Mouse (Mus musculus): ENCODE results near the gene Ggnbp2. TPM values are rescaled to one million over a fixed set of nuclear protein-coding genes. Genes with fewer than 3 reads are reported as not detected.

Ggnbp2 gene
- polyA plus RNA-seq, 1 experiment = 48.6 TPM

- WGBS = 11% methylated on average over 3 of the region's 3 CpGs
- H3K27me3 ChIP-seq (replicated peaks; ENCODE audit: control insufficient read depth, insufficient read depth, low read length) = no peaks in the 10 kb centered on the region
- no peak overlapping the region for H3K4me3 ChIP-seq (ENCODE audit: insufficient read depth, low read depth, low read length)
- TF ChIP-seq CTCF (conservative IDR thresholded peaks at IDR 0.05; ENCODE audit: insufficient read depth, insufficient read length, low read depth, low read length) (no peak), POLR2A (IDR thresholded peaks at IDR 0.05; ENCODE audit: low read depth, low read length) (no peak)
- peak; percentile 90 for DNase-seq
- peak overlapping the region; percentile 43 for H3K27ac ChIP-seq (ENCODE audit: insufficient read depth, low read depth, low read length)
- H3K36me3 ChIP-seq (ENCODE audit: control insufficient read depth, insufficient read depth, low read length) = no peaks in the 10 kb centered on the region
- H3K4me1 ChIP-seq (ENCODE audit: control insufficient read depth, insufficient read depth, low read length) = peaks cover 20% of the 10 kb centered on the region
These were observed 44.4 kb downstream of the Ggnbp2 start for GRCm38 (mm10) chr11:84826185-84826584.

GRCm38 (mm10) chr11:84825261-84825807 lies 45.3 kb downstream of the Ggnbp2 start:
- no peak overlapping the region for H3K4me3 ChIP-seq (ENCODE audit: insufficient read depth, low read depth, low read length)

GRCm38 (mm10) chr11:84823484-84823897 lies 47.1 kb downstream of the Ggnbp2 start:
- no peak for TF ChIP-seq POLR2A (IDR thresholded peaks at IDR 0.05; ENCODE audit: low read depth, low read length)
- Histone ChIP-seq H3K27ac (ENCODE audit: insufficient read depth, low read depth, low read length) (no peak overlapping the region), H3K36me3 (ENCODE audit: control insufficient read depth, insufficient read depth, low read length) (no peaks in the 10 kb centered on the region), H3K4me3 (ENCODE audit: insufficient read depth, low read depth, low read length) (no peak overlapping the region), H3K4me1 (ENCODE audit: control insufficient read depth, insufficient read depth, low read length) (peaks cover 16% of the 10 kb centered on the region), H3K27me3 (replicated peaks; ENCODE audit: control insufficient read depth, insufficient read depth, low read length) (no peaks in the 10 kb centered on the region)
- WGBS = 48% methylated on average over 10 of the region's 10 CpGs
- DNase-seq = no peak

More at GRCm38 (mm10) chr11:84825261-84825807, 45.3 kb downstream of the Ggnbp2 start:
- peaks cover 20% of the 10 kb centered on the region for H3K4me1 ChIP-seq (ENCODE audit: control insufficient read depth, insufficient read depth, low read length)
- H3K27ac ChIP-seq (ENCODE audit: insufficient read depth, low read depth, low read length) = peak overlapping the region; percentile 43; the same call in 1 of the 2 replicates
- no peaks in the 10 kb centered on the region for H3K36me3 ChIP-seq (ENCODE audit: control insufficient read depth, insufficient read depth, low read length)
- DNase-seq = no peak
- TF ChIP-seq CTCF (conservative IDR thresholded peaks at IDR 0.05; ENCODE audit: insufficient read depth, insufficient read length, low read depth, low read length) = no peak
- no peak for TF ChIP-seq POLR2A (IDR thresholded peaks at IDR 0.05; ENCODE audit: low read depth, low read length)
- H3K27me3 ChIP-seq (replicated peaks; ENCODE audit: control insufficient read depth, insufficient read depth, low read length) = no peaks in the 10 kb centered on the region
- WGBS = 86% methylated on average over 10 of the region's 10 CpGs

GRCm38 (mm10) chr11:84822487-84822886 lies 48.1 kb downstream of the Ggnbp2 start:
- TF ChIP-seq POLR2A (IDR thresholded peaks at IDR 0.05; ENCODE audit: low read depth, low read length) = no peak
- TF ChIP-seq CTCF (conservative IDR thresholded peaks at IDR 0.05; ENCODE audit: insufficient read depth, insufficient read length, low read depth, low read length) = no peak
- no peak overlapping the region for H3K27ac ChIP-seq (ENCODE audit: insufficient read depth, low read depth, low read length)
- WGBS = 95% methylated on average over 5 of the region's 5 CpGs
- H3K4me1 ChIP-seq (ENCODE audit: control insufficient read depth, insufficient read depth, low read length) = peaks cover 10% of the 10 kb centered on the region
- H3K4me3 ChIP-seq (ENCODE audit: insufficient read depth, low read depth, low read length) = no peak overlapping the region
- H3K27me3 ChIP-seq (replicated peaks; ENCODE audit: control insufficient read depth, insufficient read depth, low read length) = no peaks in the 10 kb centered on the region
- H3K36me3 ChIP-seq (ENCODE audit: control insufficient read depth, insufficient read depth, low read length) = no peaks in the 10 kb centered on the region
- no peak for DNase-seq

- no peak overlapping the region for H3K27ac ChIP-seq (ENCODE audit: insufficient read depth, low read depth, low read length)
- TF ChIP-seq CTCF (conservative IDR thresholded peaks at IDR 0.05; ENCODE audit: insufficient read depth, insufficient read length, low read depth, low read length) (no peak), POLR2A (IDR thresholded peaks at IDR 0.05; ENCODE audit: low read depth, low read length) (no peak)
- no peak for DNase-seq
- 91% methylated on average over 9 of the region's 9 CpGs for WGBS
- no peak overlapping the region for H3K4me3 ChIP-seq (ENCODE audit: insufficient read depth, low read depth, low read length)
- no peaks in the 10 kb centered on the region for H3K27me3 ChIP-seq (replicated peaks; ENCODE audit: control insufficient read depth, insufficient read depth, low read length)
- no peaks in the 10 kb centered on the region for H3K36me3 ChIP-seq (ENCODE audit: control insufficient read depth, insufficient read depth, low read length)
- peaks cover 5% of the 10 kb centered on the region; the same call in 1 of the 2 replicates for H3K4me1 ChIP-seq (ENCODE audit: control insufficient read depth, insufficient read depth, low read length)
These were observed 49.4 kb downstream of the Ggnbp2 start for GRCm38 (mm10) chr11:84821131-84821770.

- peak within 1 kb of the TSS; percentile 55 for H3K27ac ChIP-seq (ENCODE audit: insufficient read depth, low read depth, low read length)
- no peaks in the 10 kb centered on the region for H3K27me3 ChIP-seq (replicated peaks; ENCODE audit: control insufficient read depth, insufficient read depth, low read length)
- H3K4me1 ChIP-seq (ENCODE audit: control insufficient read depth, insufficient read depth, low read length) = no peaks in the 10 kb centered on the region
- H3K36me3 ChIP-seq (ENCODE audit: control insufficient read depth, insufficient read depth, low read length) = no peaks in the 10 kb centered on the region
- peak; percentile 98 for DNase-seq
- peak within 1 kb of the TSS; percentile 67 for H3K4me3 ChIP-seq (ENCODE audit: insufficient read depth, low read depth, low read length)
- under 1% methylated on average over 55 of the region's 55 CpGs for WGBS
- TF ChIP-seq POLR2A (IDR thresholded peaks at IDR 0.05; ENCODE audit: low read depth, low read length) = peak; percentile 34
- peak; percentile 85 for TF ChIP-seq CTCF (conservative IDR thresholded peaks at IDR 0.05; ENCODE audit: insufficient read depth, insufficient read length, low read depth, low read length)
These were observed 51.5 kb downstream of the Ggnbp2 start, which contains the start of gene Mrm1 for GRCm38 (mm10) chr11:84818961-84819692. Gene Mrm1, minus strand, starts transcription at chr11:84819515.

Data from kidney, adult 2 months (tissue).